Mouse (Mus musculus): ENCODE results near the gene Rhbdf1.
"Not testable (repeated sequence)": the region's sequence is repeated elsewhere in the genome, so short reads cannot be mapped to it uniquely, and the experiment has no call there.

Gene Rhbdf1

DNA sequence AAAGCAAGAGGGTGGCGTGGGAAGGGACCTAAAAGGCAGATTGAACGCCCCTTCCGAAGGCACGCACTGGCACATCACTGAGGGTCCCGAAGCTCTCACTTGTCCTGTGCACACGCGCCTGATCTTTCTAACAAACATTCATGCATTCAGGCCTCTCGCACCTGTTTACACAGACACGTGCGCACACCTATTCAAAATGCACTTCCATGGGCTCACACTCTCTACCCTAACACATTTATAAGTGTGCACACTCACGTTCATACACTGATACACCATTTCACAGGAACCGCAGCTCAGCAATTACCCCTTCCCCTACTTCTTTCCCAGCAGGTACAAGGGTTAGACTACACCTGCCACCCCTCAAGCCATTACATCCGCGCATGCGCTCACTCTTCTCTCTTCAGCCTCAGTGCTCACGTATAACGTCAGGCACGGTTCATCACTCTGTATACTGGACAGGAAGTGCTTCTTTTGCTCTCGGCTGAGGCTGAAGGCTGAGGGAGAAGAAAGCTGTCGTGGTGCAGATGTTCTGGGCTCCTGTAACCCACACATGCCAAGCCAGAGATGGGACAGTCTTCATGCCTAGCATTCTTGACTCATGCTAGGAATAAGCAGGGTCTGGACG is 582 bp upstream of the Rhbdf1 start:
- no peak for DNase-seq (ENCODE audit: inconsistent age in 2 of 2, low spot score in 1 of 2)

DNA sequence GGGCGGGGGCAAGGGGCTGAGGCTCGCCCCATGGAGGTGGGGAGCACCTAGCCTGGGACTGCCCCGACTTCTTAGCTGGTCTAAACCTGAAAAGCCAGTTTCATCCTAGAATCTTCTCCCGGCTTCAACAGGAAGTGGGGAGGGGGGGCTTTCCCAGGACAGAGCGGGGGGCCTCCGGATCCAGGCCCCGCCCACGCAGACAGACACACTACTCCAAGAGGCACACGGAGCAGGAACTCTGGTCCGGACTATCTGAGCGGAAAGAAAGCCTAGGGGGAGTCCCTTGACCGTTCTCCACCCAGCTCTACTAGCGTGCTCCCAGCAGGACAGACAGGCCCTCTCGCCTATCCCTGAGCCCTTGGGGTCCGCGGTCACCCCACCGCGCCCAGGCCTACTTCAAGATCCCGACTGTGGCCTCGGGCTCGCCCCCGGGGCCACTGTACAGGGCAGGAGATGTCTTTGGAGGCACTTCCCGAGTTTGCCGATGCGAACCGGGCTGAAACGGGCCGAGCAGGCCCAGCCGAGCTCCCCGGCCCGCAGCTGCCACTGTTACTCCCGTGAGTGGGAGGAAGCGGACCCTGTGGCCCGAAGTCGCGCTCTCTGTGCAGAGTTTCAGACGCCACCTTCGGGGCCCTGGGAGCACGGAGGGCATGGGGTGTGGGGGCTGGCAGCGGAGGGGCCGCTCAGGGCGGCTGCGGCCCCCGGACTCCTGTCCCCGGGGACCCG is 712 bp downstream of the Rhbdf1 start:
- DNase-seq (ENCODE audit: inconsistent age in 2 of 2, low spot score in 1 of 2) = peak; percentile 76 to 91

GRCm38 (mm10) chr11:32220607-32221224 is 1.4 kb downstream of the Rhbdf1 start:
- no peak for DNase-seq (ENCODE audit: inconsistent age in 2 of 2, low spot score in 1 of 2)

GRCm38 (mm10) chr11:32219287-32219686 is 2.8 kb downstream of the Rhbdf1 start:
- no peak for DNase-seq (ENCODE audit: inconsistent age in 2 of 2, low spot score in 1 of 2)

DNA sequence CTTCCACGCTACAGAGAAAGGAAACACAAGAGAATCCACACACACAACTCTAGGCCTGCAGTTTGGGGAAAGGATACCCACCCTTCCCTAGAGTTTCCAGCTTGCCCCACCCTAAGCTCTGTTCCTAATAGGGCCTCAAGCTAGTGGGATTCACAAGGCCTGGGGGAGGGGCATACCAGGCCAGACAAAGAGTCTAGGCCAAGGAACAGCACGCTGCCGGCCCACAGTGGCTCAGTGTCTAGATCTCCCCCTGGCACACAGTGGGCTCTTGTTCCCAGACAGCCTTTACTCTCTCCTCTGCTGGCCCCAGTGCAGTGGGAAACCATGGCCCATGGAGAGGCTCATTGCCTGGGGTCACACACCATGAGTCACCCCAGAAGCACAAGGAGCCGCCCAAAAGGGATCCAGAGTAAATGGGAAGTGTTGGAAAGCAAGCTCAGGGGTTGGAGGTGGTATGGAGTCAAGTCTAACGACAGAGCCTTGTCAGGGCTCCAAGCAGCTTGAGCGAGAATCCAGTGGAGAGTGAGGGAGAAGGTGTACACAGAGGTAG is 3.5 kb downstream of the Rhbdf1 start:
- DNase-seq (ENCODE audit: inconsistent age in 2 of 2, low spot score in 1 of 2) = peak in 1 of 2 experiments; percentile 35

DNA sequence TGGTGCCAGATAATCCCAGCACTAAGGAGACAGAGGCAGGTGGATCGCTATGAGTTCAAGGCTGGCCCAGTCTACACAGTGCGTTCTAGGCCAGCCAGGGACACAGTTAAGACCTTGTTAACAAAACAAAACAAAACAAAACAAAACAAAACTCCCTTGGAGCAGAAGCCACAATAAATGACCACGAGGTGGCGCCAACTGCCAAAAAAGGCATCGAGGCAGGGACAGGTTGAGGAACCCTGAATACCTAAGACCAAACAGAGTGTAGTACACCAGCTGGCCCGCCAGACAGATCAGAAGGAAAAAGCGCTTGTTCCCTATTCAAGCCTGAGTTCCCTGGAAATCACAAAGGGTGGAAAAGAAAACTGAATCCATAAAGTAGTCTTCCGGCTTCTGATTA is 5.2 kb downstream of the Rhbdf1 start:
- DNase-seq (ENCODE audit: inconsistent age in 2 of 2, low spot score in 1 of 2) = peak; percentile 69 to 89

- no peak for DNase-seq (ENCODE audit: inconsistent age in 2 of 2, low spot score in 1 of 2)
Measured at GRCm38 (mm10) chr11:32215372-32216162, 6.5 kb downstream of the Rhbdf1 start.

DNA sequence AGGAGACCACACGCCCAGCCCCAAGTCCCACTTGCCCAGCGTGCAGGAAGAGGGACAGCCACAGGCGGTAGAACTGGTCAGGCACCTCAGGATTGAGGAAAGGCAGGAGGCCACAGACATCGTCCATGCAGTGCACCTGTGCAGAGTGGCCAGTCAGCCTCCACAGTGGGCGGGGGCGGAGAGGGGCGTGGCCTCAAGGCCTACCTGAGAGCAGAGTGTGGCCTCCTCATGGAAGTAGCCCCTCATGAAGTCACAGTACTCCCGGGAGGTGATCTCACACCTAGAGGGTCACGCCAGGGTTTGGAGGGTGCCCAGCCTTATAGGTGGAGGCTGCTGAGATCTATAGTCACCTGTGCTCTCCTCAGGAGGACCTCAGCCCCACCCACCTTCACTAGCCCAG is 11.5 kb downstream of the Rhbdf1 start:
- peak in 1 of 2 experiments; percentile 33 for DNase-seq (ENCODE audit: inconsistent age in 2 of 2, low spot score in 1 of 2)

DNA sequence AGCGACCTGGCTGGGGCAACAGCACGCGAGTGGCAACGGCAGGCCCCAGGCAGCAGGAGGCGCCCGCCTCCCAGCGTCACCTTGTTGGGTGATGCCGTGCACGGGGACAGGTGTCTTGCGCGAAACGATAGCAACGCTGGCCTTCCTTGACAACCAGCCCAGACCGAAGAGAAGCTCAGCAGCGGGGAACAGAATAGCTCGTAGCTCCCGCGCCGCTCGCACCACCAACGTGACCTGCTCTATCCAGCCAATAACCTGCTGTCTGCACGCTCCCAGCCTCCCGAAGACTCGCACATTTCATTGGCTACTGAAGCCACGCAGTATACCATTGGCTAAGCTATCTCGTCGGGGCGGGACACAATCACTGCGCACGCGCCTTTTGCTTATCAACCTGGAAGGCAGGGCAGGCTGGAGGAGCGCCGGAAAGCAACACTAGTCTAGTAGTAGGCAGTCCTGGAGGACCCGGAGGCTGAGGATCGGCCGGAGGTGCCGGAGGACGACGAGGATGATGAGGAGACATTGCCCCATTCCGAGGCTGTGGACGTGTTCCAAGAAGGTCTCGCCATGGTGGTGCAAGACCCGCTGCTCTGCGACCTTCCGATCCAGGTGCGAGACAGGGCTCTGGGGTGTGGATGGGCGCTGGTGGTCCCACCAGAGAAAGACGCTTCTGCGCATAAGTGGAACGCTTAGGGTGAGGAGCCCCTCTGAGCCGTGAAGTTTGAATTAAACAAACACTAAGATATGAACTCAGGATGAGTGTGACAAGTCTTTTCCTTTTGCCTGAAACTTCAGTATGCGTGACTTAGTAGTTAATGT is 16.8 kb downstream of the Rhbdf1 start, which contains the start of gene Snrnp25:
Snrnp25 (plus strand) TSS at position 358 of the 816 bp plus-strand sequence.
- DNase-seq (ENCODE audit: inconsistent age in 2 of 2, low spot score in 1 of 2) = peak; percentile 97 to 98

DNA sequence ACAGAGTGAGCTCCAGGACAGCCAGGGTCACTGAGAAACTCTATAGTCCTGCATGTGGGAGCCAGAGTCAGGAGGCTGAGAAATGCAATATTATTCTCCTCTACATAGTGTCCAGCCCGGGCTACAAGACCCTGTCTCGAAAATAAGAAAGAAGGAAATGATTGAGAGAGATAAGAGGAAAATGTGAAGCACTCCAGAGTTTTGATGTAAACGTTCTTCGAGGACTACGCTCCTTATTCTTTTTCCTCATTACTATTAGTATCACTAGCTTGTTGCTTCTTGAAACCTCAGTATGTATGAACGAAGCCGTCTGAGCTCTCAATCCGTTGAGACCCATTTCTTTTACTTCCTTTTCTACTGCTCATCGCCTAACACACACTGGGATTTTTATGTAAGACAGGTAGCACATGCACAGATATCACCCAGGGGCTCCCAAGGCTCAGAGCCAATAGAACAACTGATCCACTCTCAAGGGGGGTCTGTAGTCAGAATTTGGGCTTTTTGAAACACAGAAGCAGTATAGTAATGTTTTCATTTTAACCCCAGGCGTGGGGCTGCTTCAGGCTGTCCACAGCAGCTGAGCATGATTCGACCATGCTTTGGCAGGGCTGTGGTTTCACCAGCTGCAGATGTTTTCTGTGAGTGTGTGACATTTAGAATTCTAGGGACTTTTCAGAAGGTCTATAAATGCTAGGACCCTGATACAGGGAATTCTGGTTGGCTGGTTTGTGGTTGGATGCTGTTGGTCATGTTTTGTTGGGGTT is 20.0 kb downstream of the Rhbdf1 start:
- DNase-seq (ENCODE audit: inconsistent age in 2 of 2, low spot score in 1 of 2) = peak in 1 of 2 experiments; percentile 0

DNA sequence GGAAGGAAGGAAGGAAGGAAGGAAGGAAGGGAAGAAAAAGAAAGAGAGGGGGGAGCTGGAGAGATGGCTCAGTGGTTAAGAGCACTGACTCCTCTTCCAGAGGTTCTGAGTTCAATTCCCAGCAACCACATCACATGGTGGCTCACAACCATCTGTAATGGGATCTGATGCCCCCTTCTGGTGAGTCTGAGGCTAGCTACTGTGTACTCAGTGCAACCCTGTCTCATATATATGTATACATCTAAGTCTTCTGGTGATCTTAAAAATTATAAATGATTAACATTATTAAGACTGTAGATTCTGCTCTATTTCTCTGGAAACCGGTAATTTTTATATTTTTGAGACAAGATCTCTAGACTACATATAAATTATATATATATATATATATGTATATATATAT is 21.1 kb downstream of the Rhbdf1 start:
- DNase-seq (ENCODE audit: inconsistent age in 2 of 2, low spot score in 1 of 2) = not testable (repeated sequence)

- peak; percentile 72 to 85 for DNase-seq (ENCODE audit: inconsistent age in 2 of 2, low spot score in 1 of 2)
Measured at GRCm38 (mm10) chr11:32200075-32200601, 22.0 kb downstream of the Rhbdf1 start, which contains the start of gene Il9r. Gene Il9r (minus strand): TSS chr11:32200279.

- no peak for DNase-seq (ENCODE audit: inconsistent age in 2 of 2, low spot score in 1 of 2)
Measured at GRCm38 (mm10) chr11:32199230-32199629, 22.9 kb downstream of the Rhbdf1 start.

GRCm38 (mm10) chr11:32198256-32198955 is 23.7 kb downstream of the Rhbdf1 start:
- no peak for DNase-seq (ENCODE audit: inconsistent age in 2 of 2, low spot score in 1 of 2)

DNA sequence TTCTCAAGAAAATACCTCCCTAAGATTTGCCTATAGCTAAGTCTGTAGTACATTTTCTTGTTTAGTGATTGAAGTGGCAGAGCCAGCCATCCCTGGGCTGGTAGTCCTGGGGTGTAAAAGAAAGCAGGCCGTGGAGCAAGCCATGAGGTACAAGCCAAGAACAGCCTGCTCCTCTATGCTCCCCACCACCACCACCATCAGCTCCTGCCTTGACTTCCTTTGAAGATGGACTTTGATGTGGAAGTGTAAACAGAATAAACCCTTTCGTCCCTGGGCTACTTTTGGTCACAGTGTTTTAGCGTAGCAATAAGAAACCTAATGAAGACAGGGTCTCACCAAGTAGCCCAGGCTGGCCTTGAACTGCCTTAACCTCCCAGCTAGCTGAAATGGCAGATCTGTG is 24.3 kb downstream of the Rhbdf1 start:
- DNase-seq (ENCODE audit: inconsistent age in 2 of 2, low spot score in 1 of 2) = no peak

DNA sequence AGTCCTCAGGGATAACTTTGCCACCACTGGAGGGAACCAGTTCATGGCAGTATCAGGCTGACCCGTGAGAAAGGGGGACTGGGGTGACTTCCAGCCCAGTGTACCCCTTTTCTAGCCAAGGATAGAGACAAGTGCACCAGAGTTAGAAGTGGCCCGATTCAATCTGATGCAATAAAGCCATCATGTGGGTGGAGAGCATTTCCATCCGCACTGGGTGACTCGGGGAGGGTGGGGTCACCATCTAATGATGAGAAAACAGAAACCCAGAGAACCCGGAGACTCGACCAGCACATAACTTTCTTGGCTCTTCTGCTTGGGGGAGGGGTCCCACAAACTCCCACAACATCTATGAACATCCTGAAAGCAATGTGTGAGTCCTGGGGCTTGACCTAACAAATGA is 25.4 kb downstream of the Rhbdf1 start:
- DNase-seq (ENCODE audit: inconsistent age in 2 of 2, low spot score in 1 of 2) = no peak

GRCm38 (mm10) chr11:32195867-32196540 is 26.1 kb downstream of the Rhbdf1 start:
- no peak for DNase-seq (ENCODE audit: inconsistent age in 2 of 2, low spot score in 1 of 2)

- DNase-seq (ENCODE audit: inconsistent age in 2 of 2, low spot score in 1 of 2) = no peak
Measured at GRCm38 (mm10) chr11:32194626-32195025, 27.5 kb downstream of the Rhbdf1 start.

All from adrenal gland, adult (tissue).